ENCODE assay signal across 14 mouse cellular contexts in the genomic region with DNA sequence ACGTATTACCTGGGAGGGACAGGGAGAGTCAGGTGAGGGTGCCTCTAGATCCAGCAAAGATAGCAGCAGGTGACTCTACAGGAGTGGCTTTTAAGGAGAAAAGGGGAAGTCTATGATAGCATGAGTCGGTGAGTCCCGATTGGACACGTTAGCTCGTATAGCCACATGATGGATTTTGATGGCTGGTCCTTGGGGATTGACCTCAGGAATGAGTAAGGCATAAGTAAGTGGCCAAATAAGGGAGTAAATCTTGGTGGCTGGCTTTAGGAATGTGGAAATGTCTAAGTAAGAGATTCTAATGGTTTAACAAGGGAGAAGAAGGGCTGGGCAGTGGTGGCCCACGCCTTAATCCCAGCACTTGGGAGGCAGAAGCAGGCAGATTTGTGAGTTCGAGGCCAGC.
"Had no signal": no experiment of that assay in that cellular context is flagged by ENCODE, and none has a peak within 500 bp of the region (broad histone marks: within the 10 kb centered on the region; RNA-seq: fewer than 3 reads in every experiment).

No protein-coding gene starts in this region.

- H3K4me3 ChIP-seq: left cerebral cortex, adult 2 months; limb, embryonic 15.5 days; liver, embryonic 12.5 days; megakaryocyte, embryonic 14.5 days; midbrain, embryonic 13.5 days had no signal

- H3K9me3 ChIP-seq: limb, embryonic 15.5 days; liver, embryonic 12.5 days; midbrain, embryonic 13.5 days had no signal

- ATAC-seq: liver, embryonic 12.5 days; midbrain, embryonic 13.5 days had no signal

- H3K9ac ChIP-seq: limb, embryonic 15.5 days; liver, embryonic 12.5 days; lung, embryonic 14.5 days; midbrain, embryonic 13.5 days had no signal

- H3K27ac ChIP-seq: kidney, postnatal 0 days; limb, embryonic 15.5 days; liver, embryonic 12.5 days; macrophage; midbrain, embryonic 13.5 days had no signal

- H3K36me3 ChIP-seq: limb, embryonic 15.5 days; liver, embryonic 12.5 days; midbrain, embryonic 13.5 days had no signal

- H3K4me1 ChIP-seq: limb, embryonic 15.5 days; liver, embryonic 12.5 days; midbrain, embryonic 13.5 days had no signal

- H3K4me2 ChIP-seq: limb, embryonic 15.5 days; liver, embryonic 12.5 days; lung, embryonic 14.5 days; midbrain, embryonic 13.5 days had no signal

- H3K27me3 ChIP-seq: limb, embryonic 15.5 days; liver, embryonic 12.5 days; midbrain, embryonic 13.5 days had no signal

- DNase-seq: kidney, adult 11 months; kidney, adult 9 months; kidney, postnatal 36 days; lung, embryonic 14.5 days; lung, postnatal 14 days; thymus, adult 2 months; thymus, postnatal 25 days had no signal
